Mouse (Mus musculus) midbrain, embryonic 14.5 days (tissue): ENCODE results near the gene Folr1. TPM values are rescaled to one million over a fixed set of nuclear protein-coding genes. Genes with fewer than 3 reads are reported as not detected.

Experiments used
- ATAC-seq: fragments of 200-750 bp; cut with Nextera tagmentation; 2 replicates; pipeline ENCODE4 v1.8.0; 2017; ENCODE audit warnings: moderate number of reproducible peaks, moderate library complexity; ENCODE audit not compliant: low FRiP score, low TSS enrichment
- DNase-seq: peaks from one replicate; pipeline ENCODE4 v3.0.0-alpha.2; 2015
- H3K27ac ChIP-seq: fragments of 300-500 bp; sonication (generic); replicated peaks from 2 replicates; pipeline ENCODE4 v1.5.1; 2014; ENCODE audit warnings: mild to moderate bottlenecking, low read depth, low read length, moderate library complexity
- H3K27me3 ChIP-seq: fragments of 300-500 bp; sonication (generic); 2 replicates; pipeline ENCODE4 v1.6.1; 2014; ENCODE audit warnings: low read length, control low read depth, mixed read lengths; ENCODE audit not compliant: control insufficient read depth, insufficient read depth
- H3K36me3 ChIP-seq: fragments of 300-500 bp; sonication (generic); 2 replicates; pipeline ENCODE4 v1.6.1; 2014; ENCODE audit warnings: low read length, control low read depth; ENCODE audit not compliant: control insufficient read depth, insufficient read depth
- H3K4me1 ChIP-seq: fragments of 300-500 bp; sonication (generic); 2 replicates; pipeline ENCODE4 v1.6.1; 2014; ENCODE audit warnings: mild to moderate bottlenecking, antibody characterized with exemption, low read length, control low read depth; ENCODE audit not compliant: control insufficient read depth, insufficient read depth
- H3K4me2 ChIP-seq: fragments of 300-500 bp; sonication (generic); 2 replicates; pipeline ENCODE4 v1.6.1; 2014; ENCODE audit warnings: mild to moderate bottlenecking, low read length, moderate library complexity
- H3K4me3 ChIP-seq: fragments of 300-500 bp; sonication (generic); replicated peaks from 2 replicates; pipeline ENCODE4 v1.5.1; 2014; ENCODE audit warnings: low read depth, low read length
- H3K9ac ChIP-seq: fragments of 300-500 bp; sonication (generic); replicated peaks from 2 replicates; pipeline ENCODE4 v1.6.1; 2014; ENCODE audit warnings: mild to moderate bottlenecking, low read length, moderate library complexity
- H3K9me3 ChIP-seq: fragments of 300-500 bp; sonication (generic); 2 replicates; pipeline ENCODE4 v1.6.1; 2016; ENCODE audit warnings: low read length, control low read depth, mixed read lengths; ENCODE audit not compliant: control insufficient read depth
- WGBS: fragments of 180-500 bp; shearing (Covaris S2); extraction: QIAGEN DNeasy Blood & Tissue Kit; methylation state at CpG from one replicate; pipeline ENCODE4 v1.1.7; 2014; 5-methylcytosine and 5-hydroxymethylcytosine counted together
- polyA plus RNA-seq: library from polyadenylated mRNA; unstranded; fragments of >200 nt; fragmentation: Nextera tagmentation; extraction: Ambion mirVana; gene quantifications from 2 replicates; pipeline ENCODE4 v1.2.1, GENCODE M21; 2014

The Folr1 gene
- polyA plus RNA-seq, 1 experiment from 2014 or later: 7.9 TPM

DNA sequence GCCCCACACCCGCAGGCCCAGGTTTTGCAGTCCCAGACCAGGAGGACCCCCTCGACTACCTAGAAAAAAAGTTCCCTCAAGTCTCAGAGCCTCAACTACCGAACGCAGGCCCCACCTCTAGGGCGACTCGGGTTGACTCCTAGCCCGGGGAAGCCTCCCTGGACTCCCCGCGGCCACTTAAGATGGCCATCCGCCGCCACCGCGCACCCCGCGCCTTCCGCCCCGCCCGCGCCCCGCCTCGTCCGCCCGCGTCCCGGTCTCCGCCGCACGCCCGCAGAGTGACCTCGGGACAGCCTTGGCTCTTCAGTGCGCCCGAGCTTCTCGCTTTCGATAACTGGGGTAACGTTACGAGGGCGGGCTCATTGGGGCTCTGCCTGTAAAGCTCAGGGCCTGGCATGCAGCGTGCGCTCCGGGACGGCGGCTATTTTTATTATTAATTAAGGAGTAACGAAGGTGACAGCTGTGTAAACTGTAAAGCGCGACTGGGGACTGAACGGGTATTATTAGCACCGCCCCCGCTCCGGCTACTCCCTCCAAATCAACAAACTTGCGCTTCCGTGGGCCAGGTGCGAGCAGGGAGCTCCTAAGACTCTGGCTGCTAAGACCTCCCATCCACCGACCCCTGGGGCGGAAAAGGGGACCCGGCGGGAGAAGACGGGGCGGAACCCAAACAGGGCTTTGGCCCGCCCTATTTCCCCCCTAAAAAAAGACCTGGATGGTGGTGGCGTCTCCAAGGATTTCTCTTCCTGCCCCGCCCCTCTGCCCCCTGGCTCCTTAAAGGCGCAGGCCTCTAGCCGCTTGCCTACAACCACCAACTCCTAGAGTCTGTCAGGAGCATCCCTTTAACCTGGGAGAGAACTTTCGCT is 32.7 kb downstream of the Folr1 start, which contains the start of gene Inppl1:
TSS of gene Inppl1 (minus strand) at position 624 of the 866 bp plus-strand sequence.
- H3K27ac ChIP-seq: peak within 1 kb of the TSS; percentile 78
- peak; percentile 84 for DNase-seq

DNA sequence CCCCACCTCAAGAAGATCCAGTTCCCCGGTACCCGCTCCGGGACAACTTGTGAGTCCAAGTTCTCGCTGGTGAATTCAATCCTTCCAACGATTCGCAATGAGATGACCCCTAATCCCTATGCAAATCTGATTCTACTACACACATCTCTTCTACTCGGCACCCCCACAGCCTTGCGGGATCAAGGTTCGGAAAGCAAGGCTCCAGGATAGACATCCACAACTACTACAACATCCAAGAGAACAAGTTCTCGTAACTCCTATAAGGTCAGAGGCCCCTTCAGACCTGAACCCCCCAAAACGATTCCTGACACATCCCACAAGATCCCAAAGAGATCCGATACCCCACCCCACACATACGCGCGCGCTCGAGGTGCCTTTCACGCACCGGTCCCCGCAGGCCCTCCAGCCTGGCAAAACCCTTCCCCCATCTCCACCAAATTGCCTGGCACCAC is 33.4 kb downstream of the Folr1 start:
- DNase-seq: peak; percentile 50
- Histone ChIP-seq H3K4me1 (peaks cover 16% of the 10 kb centered on the region; the same call in 1 of the 2 replicates), H3K4me3 (peak overlapping the region; percentile 58), H3K36me3 (peaks cover 3% of the 10 kb centered on the region; the same call in 1 of the 2 replicates), H3K27ac (peak overlapping the region; percentile 78), H3K27me3 (peaks cover 4% of the 10 kb centered on the region; the same call in 1 of the 2 replicates), H3K9me3 (no peaks in the 10 kb centered on the region), H3K9ac (peak overlapping the region; percentile 53), H3K4me2 (peak overlapping the region; percentile 98)
- under 1% methylated on average over 20 of the region's 20 CpGs for WGBS
- peak; percentile 9; the same call in 1 of the 2 replicates for ATAC-seq

More for the DNA sequence above, 32.7 kb downstream of the Folr1 start, which contains the start of gene Inppl1:
- H3K27me3 ChIP-seq: peaks cover 4% of the 10 kb centered on the region; the same call in 1 of the 2 replicates
- peaks cover 16% of the 10 kb centered on the region; the same call in 1 of the 2 replicates for H3K4me1 ChIP-seq
- WGBS: under 1% methylated on average over 64 of the region's 64 CpGs
- ATAC-seq: peak; percentile 64; the same call in 1 of the 2 replicates
- H3K9ac ChIP-seq: peak within 1 kb of the TSS; percentile 53
- no peaks in the 10 kb centered on the region for H3K9me3 ChIP-seq
- H3K4me2 ChIP-seq: peak within 1 kb of the TSS; percentile 98
- H3K4me3 ChIP-seq: peak within 1 kb of the TSS; percentile 58
- H3K36me3 ChIP-seq: no peaks in the 10 kb centered on the region

DNA sequence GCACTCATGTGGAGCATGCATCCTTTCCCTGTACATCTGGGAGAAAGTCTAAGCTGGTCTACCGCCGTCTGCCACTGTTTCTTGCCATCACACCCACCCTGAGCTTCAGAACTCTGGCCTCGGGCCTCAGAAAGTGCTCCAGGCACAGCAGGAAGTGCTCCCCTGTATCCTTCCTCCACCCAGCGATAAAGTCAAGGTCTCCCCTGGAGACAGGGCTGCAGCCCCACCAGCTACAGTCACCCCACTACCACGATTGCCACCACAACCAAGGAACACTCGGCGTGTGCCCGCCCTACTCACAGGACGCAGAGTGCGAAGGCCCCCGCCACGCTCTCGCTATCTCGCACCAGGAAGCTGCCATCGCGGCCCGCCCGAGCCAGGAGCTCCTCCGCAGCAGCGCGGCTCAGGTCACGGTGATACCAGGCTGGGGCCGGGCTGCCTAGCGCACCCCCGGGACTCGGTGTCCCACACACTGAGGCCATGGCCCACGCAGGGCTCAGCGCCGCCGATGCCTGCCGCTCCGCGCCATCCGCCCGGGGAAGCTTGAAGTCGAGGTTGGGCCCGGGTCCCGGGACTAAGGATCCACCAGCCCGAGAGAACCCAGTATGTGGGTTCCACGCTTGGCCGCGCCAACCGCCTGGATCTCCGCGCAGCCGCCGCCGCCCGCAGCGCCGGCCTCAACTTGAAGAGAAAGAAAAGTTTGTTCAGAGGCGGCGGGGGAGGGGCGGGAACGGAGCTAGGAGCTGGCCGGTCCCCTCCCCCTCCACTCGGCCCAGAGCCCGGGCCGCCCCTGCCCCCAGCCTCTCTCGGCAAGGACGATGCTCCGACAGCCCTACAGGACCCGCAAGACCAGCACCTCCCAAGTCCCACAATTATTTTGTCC is 34.1 kb downstream of the Folr1 start:
- Histone ChIP-seq H3K4me3 (peak overlapping the region; percentile 58), H3K4me1 (peaks cover 16% of the 10 kb centered on the region; the same call in 1 of the 2 replicates), H3K27ac (peak overlapping the region; percentile 78), H3K4me2 (peak overlapping the region; percentile 98), H3K9me3 (no peaks in the 10 kb centered on the region), H3K36me3 (peaks cover 10% of the 10 kb centered on the region; the same call in 1 of the 2 replicates), H3K9ac (peak overlapping the region; percentile 66), H3K27me3 (peaks cover 4% of the 10 kb centered on the region; the same call in 1 of the 2 replicates)
- ATAC-seq (peak; percentile 51), DNase-seq (peak; percentile 80)
- WGBS: under 1% methylated on average over 63 of the region's 63 CpGs

DNA sequence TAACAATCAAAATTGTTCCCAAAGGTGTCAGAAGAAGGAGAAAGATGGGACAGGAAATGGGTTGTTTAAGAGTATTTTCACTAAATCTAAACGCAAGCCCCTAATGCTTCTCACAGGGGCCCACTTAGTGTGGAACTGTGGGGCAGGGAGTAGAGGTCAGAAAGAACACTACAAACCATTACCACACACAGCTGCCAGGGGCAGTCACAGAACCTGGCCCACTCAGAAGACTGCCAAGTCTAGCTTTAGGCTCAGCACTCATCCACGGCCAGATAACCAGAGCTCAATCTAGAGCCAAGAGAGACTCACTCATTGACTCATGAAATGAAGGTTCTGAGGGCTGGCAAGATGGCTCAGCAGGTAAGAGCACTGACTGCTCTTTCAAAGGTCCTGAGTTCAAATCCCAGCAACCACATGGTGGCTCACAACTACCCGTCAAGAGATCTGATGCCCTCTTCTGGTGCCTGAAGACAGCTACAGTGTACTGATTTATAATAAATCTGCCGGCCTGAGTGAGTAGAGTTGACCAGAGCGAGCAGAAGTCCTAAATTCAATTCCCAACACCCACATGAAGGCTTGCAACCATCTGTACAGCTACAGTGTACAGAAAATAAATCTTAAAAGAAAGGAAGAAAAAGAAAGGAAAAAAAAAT is 35.0 kb downstream of the Folr1 start:
- 48% methylated on average over 5 of the region's 5 CpGs for WGBS
- Histone ChIP-seq H3K27ac (no peak overlapping the region), H3K27me3 (peaks cover 4% of the 10 kb centered on the region; the same call in 1 of the 2 replicates), H3K9me3 (no peaks in the 10 kb centered on the region), H3K9ac (no peak overlapping the region), H3K36me3 (peaks cover 11% of the 10 kb centered on the region), H3K4me2 (peak overlapping the region; percentile 98), H3K4me3 (peak overlapping the region; percentile 58), H3K4me1 (peaks cover 16% of the 10 kb centered on the region; the same call in 1 of the 2 replicates)
- DNase-seq (no peak), ATAC-seq (no peak)

DNA sequence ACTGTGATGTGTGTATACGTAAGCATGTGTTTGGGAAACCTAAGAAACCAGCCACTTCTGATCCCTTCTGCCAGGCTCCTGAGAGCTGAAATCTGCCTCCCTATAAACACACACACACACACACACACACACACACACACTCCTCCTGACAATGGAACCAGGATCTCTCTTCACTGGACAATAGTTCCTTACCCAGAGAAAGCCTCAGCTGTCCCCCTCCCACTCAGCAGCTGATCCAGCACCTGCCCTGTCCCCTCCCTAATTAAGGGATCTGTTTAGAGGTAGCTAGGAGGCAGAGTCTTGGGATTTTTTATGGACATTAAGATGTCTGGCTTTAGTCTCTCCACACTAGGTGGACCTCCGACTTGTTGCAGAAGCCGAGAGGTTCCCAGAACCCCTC is 35.7 kb downstream of the Folr1 start:
- H3K4me3 ChIP-seq: no peak overlapping the region
- H3K4me1 ChIP-seq: peaks cover 16% of the 10 kb centered on the region; the same call in 1 of the 2 replicates
- H3K27me3 ChIP-seq: peaks cover 4% of the 10 kb centered on the region; the same call in 1 of the 2 replicates
- H3K4me2 ChIP-seq: peak overlapping the region; percentile 98
- ATAC-seq (no peak), DNase-seq (peak; percentile 25)
- H3K36me3 ChIP-seq: peaks cover 16% of the 10 kb centered on the region
- H3K27ac ChIP-seq: 0 out of 2 replicates have a peak overlapping the region, but pooled peaks have one; percentile 37
- 41% methylated on average over 3 of the region's 3 CpGs for WGBS
- no peaks in the 10 kb centered on the region for H3K9me3 ChIP-seq
- H3K9ac ChIP-seq: no peak overlapping the region

DNA sequence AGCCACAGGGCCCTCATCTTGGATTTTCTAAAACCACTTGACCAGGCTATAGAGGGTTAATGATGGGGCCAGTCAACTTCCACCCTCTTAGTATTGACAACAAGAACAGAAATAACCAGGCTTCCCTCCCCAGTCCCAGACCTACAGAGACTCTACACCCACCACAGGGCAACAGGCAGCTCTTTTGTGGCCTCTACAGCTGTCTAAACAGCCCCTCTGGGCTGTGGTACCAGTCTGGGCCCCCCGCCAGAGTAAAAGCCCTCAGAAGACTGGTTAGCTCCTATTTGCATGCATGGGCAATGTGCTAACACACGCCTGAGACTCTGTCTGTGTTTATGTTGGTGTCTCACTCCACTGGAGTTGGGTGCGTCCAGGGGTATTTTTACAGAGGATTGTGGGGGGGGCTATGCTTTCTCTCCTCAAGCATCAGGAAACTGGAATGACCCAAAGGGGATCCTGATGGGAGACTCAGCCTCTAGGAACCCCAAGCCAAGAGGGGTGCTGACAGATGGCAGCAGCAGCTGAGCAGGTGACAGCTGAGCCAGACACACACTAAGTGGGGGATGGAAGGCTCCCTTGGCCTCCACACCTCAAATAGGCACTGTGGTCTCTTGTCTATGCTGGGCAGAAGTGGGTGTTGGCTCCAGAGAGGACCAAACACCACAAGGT is 36.5 kb downstream of the Folr1 start:
- H3K4me1 ChIP-seq: peaks cover 16% of the 10 kb centered on the region; the same call in 1 of the 2 replicates
- H3K9me3 ChIP-seq: no peaks in the 10 kb centered on the region
- WGBS: 66% methylated on average over 3 of the region's 3 CpGs
- no peak overlapping the region for H3K4me3 ChIP-seq
- 0 out of 2 replicates have a peak overlapping the region, but pooled peaks have one; percentile 37 for H3K27ac ChIP-seq
- peaks cover 4% of the 10 kb centered on the region; the same call in 1 of the 2 replicates for H3K27me3 ChIP-seq
- ATAC-seq (no peak), DNase-seq (peak; percentile 40)
- peak overlapping the region; percentile 98; the same call in 1 of the 2 replicates for H3K4me2 ChIP-seq
- no peak overlapping the region for H3K9ac ChIP-seq
- peaks cover 17% of the 10 kb centered on the region for H3K36me3 ChIP-seq

DNA sequence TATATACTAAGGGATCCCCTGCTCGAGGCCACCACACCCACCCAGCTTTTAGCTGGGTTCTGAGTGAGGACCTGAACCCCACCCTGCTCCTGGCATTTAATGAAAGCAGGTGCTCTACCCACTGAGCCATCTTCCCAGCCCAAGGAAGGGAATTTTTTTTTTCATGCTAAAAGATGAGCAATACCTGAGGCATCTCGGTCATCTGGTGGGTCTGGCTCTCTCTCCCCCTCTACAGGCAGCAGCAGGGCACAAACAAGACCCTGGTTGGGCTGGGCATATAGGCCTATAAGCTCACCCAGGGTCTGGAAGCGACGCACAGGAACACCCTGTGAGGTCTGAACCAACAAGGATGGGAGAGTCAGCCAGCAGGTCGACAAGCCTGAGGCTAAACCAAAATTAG is 37.2 kb downstream of the Folr1 start:
- no peak overlapping the region for H3K9ac ChIP-seq
- no peaks in the 10 kb centered on the region for H3K9me3 ChIP-seq
- DNase-seq: no peak
- H3K27ac ChIP-seq: no peak overlapping the region
- no peak for ATAC-seq
- H3K36me3 ChIP-seq: peaks cover 18% of the 10 kb centered on the region
- H3K4me2 ChIP-seq: no peak overlapping the region
- peaks cover 15% of the 10 kb centered on the region; the same call in 1 of the 2 replicates for H3K4me1 ChIP-seq
- H3K4me3 ChIP-seq: no peak overlapping the region
- WGBS: 73% methylated on average over 5 of the region's 5 CpGs
- peaks cover 2% of the 10 kb centered on the region; the same call in 1 of the 2 replicates for H3K27me3 ChIP-seq
